Mouse (Mus musculus) olfactory bulb, adult 2 months (tissue): Measurements from ENCODE around the gene Nadsyn1.

Experiments
- CTCF ChIP-seq: fragments of 200-500 bp; IDR thresholded peaks from 2 replicates; pipeline ENCODE4 v1.5.1; 2012; ENCODE audit warnings: low read depth, mild to moderate bottlenecking, low read length, moderate library complexity; ENCODE audit not compliant: insufficient read depth
- POLR2A ChIP-seq: fragments of 200-500 bp; IDR thresholded peaks from 2 replicates; pipeline ENCODE4 v1.6.1; 2012; ENCODE audit warnings: mild to moderate bottlenecking, low read depth, low read length, moderate library complexity; ENCODE audit not compliant: insufficient read depth

DNA sequence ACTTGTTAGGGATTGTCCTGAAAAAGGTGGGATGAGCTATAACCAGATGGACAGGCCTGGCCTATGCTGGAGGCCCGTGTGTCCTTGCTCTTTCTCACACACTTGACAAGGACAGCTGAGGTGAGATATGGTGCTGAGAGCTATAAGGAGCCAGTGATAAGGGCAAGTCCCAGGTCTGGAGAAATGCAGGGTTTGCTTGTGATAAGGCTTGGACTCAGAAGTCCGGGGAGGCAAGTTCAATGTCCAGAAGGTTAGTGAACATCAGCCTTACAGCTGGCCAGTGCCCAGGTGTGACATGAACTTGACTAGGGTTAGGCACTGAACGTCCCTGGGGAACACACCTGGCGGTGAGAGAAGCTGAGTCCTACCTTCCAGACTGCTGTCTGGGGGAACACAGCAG is 70.6 kb downstream of the Nadsyn1 start:
- no peak for TF ChIP-seq CTCF
- TF ChIP-seq POLR2A = no peak
